Mouse (Mus musculus) intestine, postnatal 0 days (tissue): ENCODE results near the gene Sim1. TPM values are rescaled to one million over a fixed set of nuclear protein-coding genes. Genes with fewer than 3 reads are reported as not detected.

ENCODE experiments used
- ATAC-seq: fragments of 200-750 bp; cut with Nextera tagmentation; 2 replicates; pipeline ENCODE4 v1.8.0; 2017; ENCODE audit warnings: mild to moderate bottlenecking, moderate TSS enrichment, moderate library complexity
- H3K27ac ChIP-seq: fragments of 300-500 bp; sonication (generic); 2 replicates; pipeline ENCODE4 v1.5.1; 2014; ENCODE audit warnings: mild to moderate bottlenecking, low read depth, low read length, moderate library complexity
- H3K27me3 ChIP-seq: fragments of 300-500 bp; sonication (generic); replicated peaks from 2 replicates; pipeline ENCODE4 v1.6.1; 2014; ENCODE audit warnings: low read length, mixed read lengths; ENCODE audit not compliant: control insufficient read depth, insufficient read depth
- H3K36me3 ChIP-seq: fragments of 300-500 bp; sonication (generic); 2 replicates; pipeline ENCODE4 v1.6.1; 2014; ENCODE audit warnings: mild to moderate bottlenecking, moderate library complexity; ENCODE audit not compliant: control insufficient read depth, insufficient read depth
- H3K4me1 ChIP-seq: fragments of 300-500 bp; sonication (generic); replicated peaks from 2 replicates; pipeline ENCODE4 v1.6.1; 2014; ENCODE audit warnings: antibody characterized with exemption, low read length, mixed read lengths; ENCODE audit not compliant: control insufficient read depth, insufficient read depth
- H3K4me2 ChIP-seq: fragments of 300-500 bp; sonication (generic); replicated peaks from 2 replicates; pipeline ENCODE4 v1.6.1; 2014; ENCODE audit warnings: low read depth, mild to moderate bottlenecking, moderate library complexity
- H3K4me3 ChIP-seq: fragments of 300-500 bp; sonication (generic); 2 replicates; pipeline ENCODE4 v1.5.1; 2014; ENCODE audit warnings: low read depth, low read length
- H3K9ac ChIP-seq: fragments of 300-500 bp; sonication (generic); 2 replicates; pipeline ENCODE4 v1.6.1; 2014; ENCODE audit warnings: mild to moderate bottlenecking, low read depth, low read length
- H3K9me3 ChIP-seq: fragments of 300-500 bp; sonication (generic); 2 replicates; pipeline ENCODE4 v1.6.1; 2016; ENCODE audit warnings: mixed run types; ENCODE audit not compliant: control insufficient read depth
- CTCF ChIP-seq: sonication (generic); IDR thresholded peaks from 2 replicates; pipeline ENCODE4 v1.5.1; 2016; ENCODE audit warnings: low read depth, mild to moderate bottlenecking, control low read depth, antibody characterized with exemption, moderate library complexity
- WGBS: fragments of 180-500 bp; shearing (Covaris S2); extraction: QIAGEN DNeasy Blood & Tissue Kit; methylation state at CpG from one replicate; pipeline ENCODE4 v1.1.7; 2014; 5-methylcytosine and 5-hydroxymethylcytosine counted together
- polyA plus RNA-seq: library from polyadenylated mRNA; unstranded; fragments of >200 nt; fragmentation: Nextera tagmentation; extraction: Ambion mirVana; gene quantifications from 2 replicates; pipeline ENCODE4 v1.2.1, GENCODE M21; 2015

Gene Sim1
- polyA plus RNA-seq, 1 experiment from 2014 or later: not detected

DNA sequence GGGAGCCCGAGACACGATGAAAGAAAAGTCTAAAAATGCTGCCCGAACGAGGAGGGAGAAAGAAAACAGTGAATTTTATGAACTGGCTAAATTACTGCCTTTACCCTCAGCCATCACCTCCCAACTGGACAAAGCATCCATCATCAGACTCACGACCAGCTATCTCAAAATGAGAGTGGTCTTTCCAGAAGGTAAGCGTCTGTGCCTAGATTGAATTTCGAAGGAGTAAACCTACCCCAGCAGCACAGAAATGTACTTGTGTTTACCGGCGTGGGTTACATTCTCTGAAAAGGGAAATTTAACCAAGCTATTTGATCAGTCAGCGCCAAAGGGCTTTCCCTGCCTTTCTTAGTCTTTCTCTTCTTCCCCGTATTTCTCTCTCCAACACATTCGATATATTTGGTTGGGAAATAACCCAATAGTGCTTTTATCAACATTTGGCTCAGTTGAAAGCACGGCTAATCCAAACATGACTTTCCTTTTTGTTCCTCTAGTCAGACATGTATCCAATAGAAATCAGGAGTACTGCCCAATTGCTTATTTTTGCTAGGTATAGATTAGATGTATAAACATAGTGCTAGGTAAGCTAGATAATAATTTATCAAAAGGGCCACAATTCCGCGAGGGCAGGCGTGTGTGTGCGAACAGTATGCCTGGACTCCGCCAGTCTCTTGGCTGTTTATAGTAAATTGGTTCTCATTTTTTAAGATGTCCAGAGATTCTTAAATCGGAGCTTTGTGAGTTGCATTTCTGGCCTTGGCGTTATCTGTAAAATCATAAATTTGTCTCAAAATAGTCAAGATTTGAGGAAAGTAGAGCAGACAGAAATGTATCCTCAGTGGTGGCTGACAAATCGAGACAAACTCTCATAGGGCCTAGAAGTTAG is 1.6 kb downstream of the Sim1 start:
- ATAC-seq: no peak
- no peak overlapping the region for H3K4me2 ChIP-seq
- H3K27me3 ChIP-seq: peaks cover 99% of the 10 kb centered on the region
- H3K9me3 ChIP-seq: no peaks in the 10 kb centered on the region
- 0 out of 2 replicates have a peak, but pooled peaks cover 3% of the 10 kb centered on the region for H3K4me1 ChIP-seq
- no peaks in the 10 kb centered on the region for H3K36me3 ChIP-seq
- no peak for TF ChIP-seq CTCF
- no peak overlapping the region for H3K9ac ChIP-seq
- WGBS: 6% methylated on average over 21 of the region's 21 CpGs
- no peak overlapping the region for H3K27ac ChIP-seq
- no peak overlapping the region for H3K4me3 ChIP-seq

- no peak for ATAC-seq
- Histone ChIP-seq H3K9ac (no peak overlapping the region), H3K4me1 (0 out of 2 replicates have a peak, but pooled peaks cover 3% of the 10 kb centered on the region), H3K4me3 (no peak overlapping the region), H3K27me3 (peaks cover 99% of the 10 kb centered on the region), H3K9me3 (no peaks in the 10 kb centered on the region), H3K36me3 (no peaks in the 10 kb centered on the region), H3K27ac (no peak overlapping the region), H3K4me2 (no peak overlapping the region)
- TF ChIP-seq CTCF: no peak
- WGBS: 15% methylated on average over 3 of the region's 3 CpGs
Measured at GRCm38 (mm10) chr10:50896767-50897390, 2.3 kb downstream of the Sim1 start.

DNA sequence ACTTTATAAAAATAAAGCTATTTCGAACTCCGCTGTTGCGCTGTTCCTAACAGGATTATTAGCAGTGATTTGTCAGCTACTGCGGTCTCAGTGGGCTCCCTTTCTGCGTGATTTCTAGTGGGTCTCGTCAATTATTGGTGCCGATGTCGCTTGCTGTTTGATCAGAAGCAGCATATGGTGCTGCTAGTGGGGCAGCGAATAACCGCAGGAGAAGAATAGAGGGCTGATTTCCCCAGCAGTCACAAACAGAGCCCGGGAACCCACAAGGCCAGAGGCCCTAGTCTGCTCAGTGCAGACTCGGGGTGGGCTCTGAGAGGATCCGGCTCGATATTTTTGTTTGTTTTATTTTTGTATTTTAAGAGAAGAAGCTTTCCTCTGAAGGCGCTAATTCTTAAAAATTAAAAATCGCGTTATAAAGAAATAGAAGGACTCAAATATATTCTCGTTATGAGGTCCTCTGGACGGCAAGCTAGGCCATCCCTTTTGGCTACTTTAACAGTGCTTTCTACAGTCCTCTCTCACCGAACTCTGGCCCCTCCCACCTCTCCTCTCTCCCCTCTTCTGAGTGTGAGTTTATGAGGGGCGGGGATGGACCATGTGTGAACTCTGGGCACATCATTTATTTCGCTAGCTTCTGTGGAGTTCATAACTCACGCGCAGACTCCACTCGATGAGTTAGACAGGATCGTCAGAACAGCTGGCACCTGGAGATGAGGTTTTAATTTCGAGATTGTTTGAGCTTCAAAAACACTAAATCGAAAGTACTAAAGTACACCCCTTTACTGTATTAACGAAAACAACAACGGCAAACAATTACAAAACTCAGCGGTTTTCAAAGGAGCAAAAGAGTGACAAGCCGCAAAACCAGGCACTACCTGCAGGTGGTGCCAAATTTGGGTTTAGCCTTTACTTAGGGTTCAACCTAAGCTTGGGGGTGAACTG is 3.2 kb downstream of the Sim1 start:
- Histone ChIP-seq H3K27me3 (peaks cover 99% of the 10 kb centered on the region), H3K9me3 (no peaks in the 10 kb centered on the region), H3K36me3 (no peaks in the 10 kb centered on the region), H3K27ac (no peak overlapping the region), H3K4me1 (0 out of 2 replicates have a peak, but pooled peaks cover 3% of the 10 kb centered on the region), H3K4me3 (no peak overlapping the region; the same call in 1 of the 2 replicates), H3K9ac (no peak overlapping the region), H3K4me2 (no peak overlapping the region)
- ATAC-seq: no peak
- TF ChIP-seq CTCF: peak; percentile 60
- 4% methylated on average over 32 of the region's 32 CpGs for WGBS

- no peak overlapping the region for H3K4me2 ChIP-seq
- no peak for TF ChIP-seq CTCF
- 21% methylated on average over 2 of the region's 2 CpGs for WGBS
- ATAC-seq: no peak
- no peaks in the 10 kb centered on the region for H3K36me3 ChIP-seq
- H3K9me3 ChIP-seq: no peaks in the 10 kb centered on the region
- peaks cover 99% of the 10 kb centered on the region for H3K27me3 ChIP-seq
- 0 out of 2 replicates have a peak, but pooled peaks cover 3% of the 10 kb centered on the region for H3K4me1 ChIP-seq
- H3K27ac ChIP-seq: no peak overlapping the region
- H3K9ac ChIP-seq: no peak overlapping the region
- H3K4me3 ChIP-seq: no peak overlapping the region
Measured at GRCm38 (mm10) chr10:50898621-50899020, 4.1 kb downstream of the Sim1 start.

GRCm38 (mm10) chr10:50899846-50900745 is 5.5 kb downstream of the Sim1 start:
- Histone ChIP-seq H3K4me2 (no peak overlapping the region), H3K27ac (no peak overlapping the region)
- 5% methylated on average over 21 of the region's 21 CpGs for WGBS

More at GRCm38 (mm10) chr10:50899846-50900745, 5.5 kb downstream of the Sim1 start:
- Histone ChIP-seq H3K4me3 (no peak overlapping the region), H3K9me3 (no peaks in the 10 kb centered on the region), H3K27me3 (peaks cover 99% of the 10 kb centered on the region), H3K4me1 (no peaks in the 10 kb centered on the region), H3K9ac (no peak overlapping the region), H3K36me3 (no peaks in the 10 kb centered on the region)
- TF ChIP-seq CTCF: no peak
- no peak for ATAC-seq
